Mouse (Mus musculus): ENCODE results near the gene Trpt1.

Gene Trpt1

GRCm38 (mm10) chr19:6975537-6976521 lies 20.1 kb upstream of the Trpt1 start, which contains the start of gene Plcb3:
Gene Plcb3, minus strand, starts transcription at chr19:6976470.
- peak; percentile 92 to 95 for DNase-seq

DNA sequence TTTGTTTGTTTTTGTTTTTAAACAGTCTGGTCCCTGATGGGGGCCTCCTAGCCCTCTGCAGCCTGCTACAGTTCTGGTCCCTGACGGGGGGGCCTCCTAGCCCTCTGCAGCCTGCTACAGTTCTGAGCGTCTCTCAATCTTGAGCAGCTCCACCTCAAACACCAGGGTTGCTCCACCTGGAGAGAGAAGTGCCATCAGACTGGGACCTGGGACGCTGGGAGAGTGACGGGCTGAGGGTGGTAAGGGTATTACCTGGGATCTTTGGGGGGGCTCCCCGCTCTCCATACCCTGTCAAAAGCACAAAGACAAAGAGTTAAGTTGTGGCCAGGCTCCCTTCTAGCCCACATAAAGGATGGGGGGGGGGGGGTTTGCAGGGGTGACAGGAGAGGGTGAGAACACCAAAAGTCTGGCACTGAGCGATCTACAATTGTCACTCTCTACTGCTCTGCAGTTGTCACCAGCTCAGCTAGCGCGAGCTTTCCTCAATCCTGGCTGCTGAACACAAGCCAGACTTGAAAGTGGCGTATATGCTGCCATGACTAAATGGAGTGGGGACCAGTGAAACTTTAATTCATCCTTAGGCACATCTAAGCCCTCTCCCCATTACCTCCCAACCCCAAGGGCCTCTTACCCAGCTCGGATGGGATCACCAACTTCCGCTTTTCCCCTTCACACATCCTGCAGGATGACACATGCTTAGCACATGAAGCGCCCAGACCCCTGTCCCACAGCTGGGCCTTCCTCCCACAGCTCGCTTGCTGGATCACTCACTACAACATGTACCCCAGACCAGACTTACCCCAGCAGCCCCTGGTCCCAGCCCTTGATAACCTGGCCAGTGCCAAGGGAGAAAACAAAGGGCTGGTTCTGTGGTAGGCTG lies 17.9 kb upstream of the Trpt1 start:
- no peak for DNase-seq

- DNase-seq = no peak
Observed at GRCm38 (mm10) chr19:6978639-6978974, 17.3 kb upstream of the Trpt1 start.

- peak in 1 of 2 experiments; percentile 66 for DNase-seq
Observed at GRCm38 (mm10) chr19:6979001-6979479, 16.9 kb upstream of the Trpt1 start.

DNA sequence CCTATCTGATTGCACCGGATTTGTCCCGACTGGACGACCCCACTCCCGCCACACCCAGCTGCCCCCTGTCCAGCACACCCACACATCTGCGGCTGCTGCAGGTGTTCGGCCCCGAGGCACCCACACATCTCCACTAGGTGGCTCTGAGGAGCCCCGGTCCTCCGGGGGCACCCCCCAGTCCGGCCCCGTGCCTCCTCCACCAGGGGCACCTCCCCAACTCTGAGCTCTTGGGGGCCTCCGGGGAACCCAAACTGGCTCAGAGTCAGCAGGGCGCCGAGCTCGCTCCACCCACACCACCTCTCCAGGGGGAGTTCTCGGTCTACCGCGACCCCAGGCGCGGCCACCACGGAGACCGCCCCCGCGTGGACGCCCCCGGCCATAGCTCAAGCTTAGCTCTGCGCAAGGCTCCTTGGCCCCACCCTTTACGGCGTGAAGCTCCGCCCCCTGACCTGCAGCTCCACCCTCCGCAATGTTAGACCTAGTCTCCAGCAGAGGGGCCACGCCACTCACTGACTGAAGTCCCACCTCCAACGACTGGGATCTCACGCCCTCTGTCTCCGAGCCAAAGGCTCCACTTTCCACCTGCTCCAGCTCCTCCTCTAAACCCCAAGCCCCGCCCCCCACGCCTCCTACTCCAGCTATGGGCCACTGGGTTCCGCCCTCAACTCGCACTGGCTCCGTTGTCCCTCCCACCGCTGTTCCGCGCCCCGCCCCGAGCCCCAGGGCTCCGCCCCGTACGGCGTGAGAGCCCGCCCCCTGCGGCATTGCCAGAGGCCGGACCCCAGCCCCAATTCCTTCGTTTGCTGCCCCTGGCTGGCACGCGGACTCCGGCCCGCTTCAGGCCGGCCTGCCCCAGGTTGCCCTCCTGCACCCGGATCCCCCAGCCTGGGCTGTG lies 16.2 kb upstream of the Trpt1 start:
- peak; percentile 100 for DNase-seq

- DNase-seq = peak; percentile 99 to 100
Observed at GRCm38 (mm10) chr19:6980381-6981093, 15.4 kb upstream of the Trpt1 start, which contains the start of gene Fkbp2. Gene Fkbp2, minus strand, starts transcription at chr19:6980501.

DNA sequence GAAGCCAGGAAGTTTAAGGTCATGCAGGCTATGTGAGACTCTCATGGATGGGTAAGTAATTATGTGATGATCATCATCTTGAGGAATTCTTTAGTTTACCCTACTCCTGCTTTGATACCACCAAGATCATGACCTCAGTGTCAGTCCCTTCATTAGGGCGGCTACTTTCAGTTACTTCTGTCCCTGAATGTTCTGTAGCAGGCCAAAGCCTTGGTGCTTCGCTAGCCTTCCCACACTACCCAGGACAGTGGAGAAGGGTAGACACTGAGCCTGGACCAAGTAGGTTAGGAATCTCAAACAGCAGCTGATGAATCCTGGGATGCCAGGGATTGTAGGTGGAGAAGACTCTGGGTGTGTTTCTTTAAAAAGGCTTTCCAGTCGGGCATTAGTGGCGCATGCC lies 14.5 kb upstream of the Trpt1 start:
- no peak for DNase-seq

DNA sequence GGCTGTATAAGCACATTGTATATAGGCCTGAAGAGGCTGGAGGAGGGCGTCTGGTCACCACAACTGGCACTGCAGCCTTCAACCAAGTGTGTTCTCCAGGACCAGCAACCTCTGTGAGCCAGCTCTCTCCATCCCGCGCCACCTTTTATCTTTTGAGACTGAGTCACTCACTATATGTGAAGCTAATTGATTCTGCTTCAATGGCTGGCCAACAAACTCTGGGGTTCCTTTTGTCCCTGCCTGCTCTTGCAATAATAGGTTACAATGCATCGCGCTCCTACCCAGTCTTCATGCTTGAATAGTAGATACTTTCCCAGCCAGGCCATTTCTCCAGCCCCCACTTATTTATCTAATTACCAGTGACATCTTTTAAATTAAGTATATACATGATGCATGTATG lies 12.3 kb upstream of the Trpt1 start:
- peak in 1 of 2 experiments; percentile 5 for DNase-seq

DNA sequence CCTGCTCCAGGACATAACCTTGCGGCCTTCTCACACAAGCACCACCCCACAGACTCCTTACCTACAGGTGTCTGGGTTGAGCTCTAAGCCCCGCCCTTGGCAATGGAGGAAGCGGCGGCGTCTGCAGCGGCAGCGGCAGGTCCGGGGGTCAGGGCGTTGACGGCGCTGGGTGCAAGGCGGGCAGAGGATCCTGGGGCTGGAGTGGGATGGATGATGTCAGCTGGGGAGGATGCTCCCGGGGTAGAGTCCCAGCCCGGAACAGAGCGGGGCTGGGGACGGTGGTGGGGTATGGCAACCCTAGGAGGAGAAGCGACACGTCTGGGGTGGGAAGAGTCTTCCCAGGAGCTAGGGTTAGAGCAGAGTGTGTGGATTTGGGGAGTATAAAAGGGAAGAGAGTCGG lies 10.6 kb upstream of the Trpt1 start:
- DNase-seq = no peak

DNA sequence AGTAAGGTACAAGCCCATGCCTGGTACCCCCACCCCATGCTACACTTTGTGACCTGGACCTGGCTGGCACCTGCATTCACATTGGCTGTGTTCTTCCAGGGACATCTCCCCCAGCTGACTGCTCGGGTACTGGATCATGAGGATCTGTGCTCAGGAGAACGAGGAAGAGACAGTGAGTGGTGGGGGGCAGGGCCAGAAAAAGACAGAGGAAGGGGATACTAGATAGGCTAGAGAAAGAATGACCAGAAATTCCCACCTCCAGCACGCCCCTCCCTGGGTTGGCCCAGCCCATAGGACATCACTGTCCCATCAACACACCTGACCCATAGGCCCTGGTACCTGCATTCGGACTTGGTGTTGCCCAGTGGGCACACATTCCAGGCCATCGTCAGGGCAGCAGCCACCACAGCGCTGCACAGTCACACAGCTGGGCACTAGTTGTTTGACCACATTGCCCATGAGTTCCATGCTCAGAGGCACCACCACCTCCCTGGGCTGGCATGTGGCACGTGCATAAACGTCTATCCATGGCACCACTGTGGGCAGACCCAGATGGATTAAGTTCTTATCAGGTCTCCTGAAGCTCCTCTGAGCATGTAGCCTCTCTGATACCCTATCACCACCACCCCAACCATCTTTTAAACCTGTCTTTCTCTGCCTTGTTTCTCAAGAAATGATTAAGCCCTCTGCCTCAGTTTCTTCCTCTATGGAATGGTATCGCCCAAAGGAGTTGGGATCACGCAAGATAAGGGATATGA lies 9.8 kb upstream of the Trpt1 start:
- DNase-seq = no peak

- DNase-seq = peak; percentile 79 to 86
Observed at GRCm38 (mm10) chr19:6987061-6987903, 8.6 kb upstream of the Trpt1 start, which contains the start of gene Vegfb. Gene Vegfb, minus strand, starts transcription at chr19:6987651.

GRCm38 (mm10) chr19:6987904-6988285 lies 8.0 kb upstream of the Trpt1 start:
- no peak for DNase-seq

DNA sequence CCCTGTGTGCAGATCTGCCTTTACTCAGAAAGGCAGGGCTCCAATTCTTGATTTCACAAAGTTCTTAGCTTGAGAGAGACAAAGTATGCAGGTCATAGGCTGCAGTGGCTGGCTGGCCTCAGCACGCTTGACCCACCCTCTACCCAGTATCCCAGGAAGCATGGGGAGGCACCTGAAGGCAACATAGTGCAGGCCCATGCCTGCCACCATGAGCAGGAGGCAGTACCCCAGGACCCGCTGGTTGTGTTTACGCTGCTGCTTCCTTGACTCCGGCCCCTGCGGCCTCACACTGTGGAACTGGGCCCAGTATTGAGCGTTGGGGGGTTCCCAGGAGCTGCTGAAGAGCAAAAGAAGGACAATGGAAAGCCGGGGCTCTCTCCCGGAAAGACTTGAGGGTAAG lies 6.7 kb upstream of the Trpt1 start:
- no peak for DNase-seq

DNA sequence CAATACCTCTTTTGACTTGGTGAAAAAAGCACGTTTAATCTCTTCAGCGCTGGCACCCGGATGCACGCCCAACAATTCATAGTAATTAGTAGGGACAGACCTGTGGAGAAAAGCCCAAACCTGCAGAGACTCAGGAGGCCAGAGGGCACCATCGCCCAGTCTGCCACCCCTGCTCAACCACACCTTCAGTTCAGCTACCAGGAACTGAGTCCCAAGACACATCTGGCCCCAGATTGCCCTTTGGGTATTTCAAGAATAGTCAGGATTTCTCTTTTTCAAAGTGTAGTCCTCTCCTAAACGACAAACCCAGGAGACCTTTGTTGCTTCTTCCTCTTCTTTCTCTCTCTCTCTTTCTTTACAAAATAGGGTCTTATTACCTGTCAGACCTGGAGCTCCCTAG lies 5.2 kb upstream of the Trpt1 start:
- DNase-seq = no peak

GRCm38 (mm10) chr19:6991166-6991565 lies 4.8 kb upstream of the Trpt1 start:
- DNase-seq = peak in 1 of 2 experiments; percentile 4

DNA sequence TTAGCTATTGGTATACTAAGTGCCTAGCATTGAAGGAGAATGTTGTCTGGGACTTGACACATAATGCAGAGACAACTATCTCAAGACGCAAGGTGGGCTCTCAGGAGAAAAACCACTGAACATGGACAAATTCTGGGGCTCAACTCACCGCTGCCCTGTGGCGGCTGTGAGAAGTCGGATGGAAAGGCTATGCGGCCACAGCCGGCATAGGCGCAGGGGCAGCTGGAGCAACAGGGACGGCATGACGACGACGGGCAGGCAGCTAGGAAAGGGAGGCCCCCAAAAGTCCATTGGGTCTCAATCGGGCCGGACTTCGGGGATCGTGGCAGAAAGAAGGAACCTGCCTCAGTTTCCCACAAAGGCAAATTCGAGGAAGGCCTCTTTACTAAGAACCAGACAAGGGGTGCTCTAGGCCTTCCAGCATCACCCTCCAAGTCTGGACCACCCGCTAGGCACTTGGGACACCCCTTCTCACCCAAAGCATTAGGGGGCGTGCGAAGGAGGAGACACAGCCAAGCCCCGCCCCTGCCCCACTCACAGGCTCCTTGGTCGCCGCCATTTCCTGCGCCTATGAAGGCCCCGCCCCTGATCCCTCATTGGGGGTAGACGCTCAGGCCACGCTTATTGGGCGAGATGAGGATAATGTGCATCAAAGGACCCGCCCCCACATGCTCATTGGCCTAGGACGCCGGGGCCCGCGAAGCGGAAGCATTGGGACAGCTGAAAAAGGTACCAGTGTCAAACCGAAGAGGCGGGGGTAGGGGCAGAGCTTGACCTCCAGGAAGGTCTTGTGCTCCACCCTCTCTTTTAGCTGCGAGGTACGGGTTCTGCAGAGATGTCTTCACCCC lies 3.7 kb upstream of the Trpt1 start, which contains the start of gene Dnajc4:
Gene Dnajc4, minus strand, starts transcription at position 562 of the 848 bp plus-strand sequence.
- peak; percentile 98 to 99 for DNase-seq

- no peak for DNase-seq
Observed at GRCm38 (mm10) chr19:6993011-6993770, 2.7 kb upstream of the Trpt1 start.

- no peak for DNase-seq
Observed at GRCm38 (mm10) chr19:6994002-6994401, 1.9 kb upstream of the Trpt1 start.

All from cerebellum, postnatal 10 days (tissue).